In genomic region chr1:67038246-67038987, GRCm38 (mm10) we compare ENCODE assay signal across 8 mouse cellular contexts. TPM values are rescaled to one million over a fixed set of nuclear protein-coding genes. Genes with fewer than 3 reads are reported as not detected.
DNase-seq lines count a peak whose midpoint lies in the region; ATAC-seq and TF ChIP-seq lines count a peak whose summit lies in the region.

Gene Lancl1 (minus strand): TSS chr1:67038872.

- H3K36me3 ChIP-seq in embryonic facial prominence, embryonic 14.5 days (ENCODE audit: control insufficient read depth, insufficient read depth, low read length) = peaks cover 27% of the 10 kb centered on the region
- H3K36me3 ChIP-seq in limb, embryonic 14.5 days (ENCODE audit: control insufficient read depth, insufficient read depth, low read length) = peaks cover 13% of the 10 kb centered on the region
- H3K36me3 ChIP-seq in midbrain, postnatal 0 days (ENCODE audit: insufficient read depth, low read length) = peaks cover 14% of the 10 kb centered on the region

- WGBS in embryonic facial prominence, embryonic 14.5 days = 1% methylated on average over 33 of the region's 47 CpGs
- WGBS in limb, embryonic 14.5 days = under 1% methylated on average over 38 of the region's 47 CpGs
- under 1% methylated on average over 41 of the region's 47 CpGs for WGBS in midbrain, postnatal 0 days

- H3K4me2 ChIP-seq in embryonic facial prominence, embryonic 14.5 days (ENCODE audit: low read depth, low read length) = peak within 1 kb of the TSS; percentile 82
- H3K4me2 ChIP-seq in limb, embryonic 14.5 days (replicated peaks; ENCODE audit: low read depth, low read length, severe bottlenecking) = peak within 1 kb of the TSS; percentile 74
- peak within 1 kb of the TSS; percentile 74 for H3K4me2 ChIP-seq in midbrain, postnatal 0 days (ENCODE audit: low read depth, low read length, poor library complexity, severe bottlenecking)

- H3K27ac ChIP-seq in embryonic facial prominence, embryonic 14.5 days (replicated peaks; ENCODE audit: low read depth, low read length) = no peak within 1 kb of the TSS; the same call in 1 of the 2 replicates
- no peak within 1 kb of the TSS for H3K27ac ChIP-seq in limb, embryonic 14.5 days (replicated peaks; ENCODE audit: low read depth, low read length)
- peak within 1 kb of the TSS; percentile 62; the same call in 1 of the 2 replicates for H3K27ac ChIP-seq in midbrain, postnatal 0 days (ENCODE audit: low read depth, low read length)

- ATAC-seq in embryonic facial prominence, embryonic 14.5 days (ENCODE audit: low read depth) = peak; percentile 98
- peak; percentile 95 for ATAC-seq in limb, embryonic 14.5 days (ENCODE audit: low FRiP score, low read depth)
- peak; percentile 97 for ATAC-seq in midbrain, postnatal 0 days (ENCODE audit: low FRiP score)

- H3K9ac ChIP-seq in embryonic facial prominence, embryonic 14.5 days (ENCODE audit: low read depth, low read length) = peak within 1 kb of the TSS; percentile 83
- H3K9ac ChIP-seq in limb, embryonic 14.5 days (ENCODE audit: low read depth, low read length, severe bottlenecking) = peak within 1 kb of the TSS; percentile 78
- peak within 1 kb of the TSS; percentile 84 for H3K9ac ChIP-seq in midbrain, postnatal 0 days (replicated peaks; ENCODE audit: low read length, poor library complexity, severe bottlenecking)

- peak within 1 kb of the TSS; percentile 87 for H3K4me3 ChIP-seq in embryonic facial prominence, embryonic 14.5 days (ENCODE audit: low read depth, low read length)
- H3K4me3 ChIP-seq in limb, embryonic 14.5 days (replicated peaks; ENCODE audit: low read length) = peak within 1 kb of the TSS; percentile 95
- H3K4me3 ChIP-seq in midbrain, postnatal 0 days (ENCODE audit: low read depth, low read length) = peak within 1 kb of the TSS; percentile 94

- H3K4me1 ChIP-seq in embryonic facial prominence, embryonic 14.5 days (ENCODE audit: control insufficient read depth, insufficient read depth, low read length) = no peaks in the 10 kb centered on the region
- peaks cover 6% of the 10 kb centered on the region for H3K4me1 ChIP-seq in limb, embryonic 14.5 days (ENCODE audit: control insufficient read depth, insufficient read depth, low read length)
- no peaks in the 10 kb centered on the region; the same call in 1 of the 2 replicates for H3K4me1 ChIP-seq in midbrain, postnatal 0 days (ENCODE audit: insufficient read depth, low read length)

- TF ChIP-seq CTCF in midbrain, postnatal 0 days (IDR thresholded peaks at IDR 0.05) = no peak

- DNase-seq in 3T3-L1 (ENCODE audit: low read depth, low spot score) = peak; percentile 85
- peak; percentile 61 to 74 for DNase-seq in adrenal gland, postnatal 4 days (ENCODE audit: low spot score in 2 of 2)
- DNase-seq in embryonic facial prominence, embryonic 14.5 days (ENCODE audit: low spot score) = peak; percentile 96
- peak; percentile 89 for DNase-seq in heart, adult 8-10 months (ENCODE audit: low spot score)
- DNase-seq in kidney, adult 9 months = peak; percentile 89
- DNase-seq in limb, embryonic 14.5 days (ENCODE audit: low spot score) = peak; percentile 94
- DNase-seq in midbrain, postnatal 0 days (ENCODE audit: low spot score) = peak; percentile 95
- DNase-seq in spleen, postnatal 14 days (ENCODE audit: low spot score in 2 of 2) = peak; percentile 74 to 82

- H3K9me3 ChIP-seq in embryonic facial prominence, embryonic 14.5 days (ENCODE audit: control insufficient read depth, low read length) = no peaks in the 10 kb centered on the region
- no peaks in the 10 kb centered on the region for H3K9me3 ChIP-seq in limb, embryonic 14.5 days (ENCODE audit: control insufficient read depth, low read length)
- H3K9me3 ChIP-seq in midbrain, postnatal 0 days (ENCODE audit: low read length) = no peaks in the 10 kb centered on the region

- TF ChIP-seq POLR2A in limb, embryonic 14.5 days (IDR thresholded peaks at IDR 0.05; ENCODE audit: borderline replicate concordance, extremely low read depth, insufficient read depth, insufficient read length) = peak; percentile 79; the same call in 1 of the 2 replicates

- H3K27me3 ChIP-seq in embryonic facial prominence, embryonic 14.5 days (replicated peaks; ENCODE audit: control insufficient read depth, insufficient read depth, low read length) = no peaks in the 10 kb centered on the region
- H3K27me3 ChIP-seq in limb, embryonic 14.5 days (ENCODE audit: control insufficient read depth, insufficient read depth, low read length) = no peaks in the 10 kb centered on the region
- no peaks in the 10 kb centered on the region for H3K27me3 ChIP-seq in midbrain, postnatal 0 days (ENCODE audit: insufficient read depth, low read length)

RNA-seq across cellular contexts. Expression of gene Lancl1, which starts in this region (rescaled TPM):
- 10 to 100 TPM; 64.4 to 65.7 TPM for total RNA-seq in adrenal gland, postnatal 4 days (2021)
- 112 and 117 TPM in 2 replicates for polyA plus RNA-seq in embryonic facial prominence, embryonic 14.5 days (2014; fragmentation: Nextera tagmentation; extraction: Ambion mirVana)
- 10 to 100 TPM; 34.5 to 38.8 (median 38.0) TPM for total RNA-seq in heart, adult 8-10 months (2022)
- polyA plus RNA-seq in limb, embryonic 14.5 days (2012; rRNA removed) = 156 and 196 TPM in 2 replicates
- 139 and 152 TPM in 2 replicates for polyA plus RNA-seq in limb, embryonic 14.5 days (2014; fragmentation: Nextera tagmentation; extraction: Ambion mirVana)
- 122 and 127 TPM in 2 replicates for total RNA-seq in midbrain, postnatal 0 days (2014; rRNA removed)
- 187 and 192 TPM in 2 replicates for polyA plus RNA-seq in midbrain, postnatal 0 days (2015; fragmentation: Nextera tagmentation; extraction: Ambion mirVana)
